Mouse (Mus musculus) embryonic facial prominence, embryonic 15.5 days (tissue): Measurements from ENCODE around the gene Slc22a14. TPM values are rescaled to one million over a fixed set of nuclear protein-coding genes. Genes with fewer than 3 reads are reported as not detected.

Source experiments
- ATAC-seq: fragments of 200-750 bp; cut with Nextera tagmentation; 2 replicates; pipeline ENCODE4 v1.8.0; 2017; ENCODE audit warnings: low read depth, moderate TSS enrichment; ENCODE audit not compliant: insufficient number of reproducible peaks, low FRiP score, low TSS enrichment
- H3K27ac ChIP-seq: fragments of 300-500 bp; sonication (generic); replicated peaks from 2 replicates; pipeline ENCODE4 v1.5.1; 2015; ENCODE audit warnings: mild to moderate bottlenecking, inconsistent platforms
- H3K27me3 ChIP-seq: fragments of 300-500 bp; sonication (generic); 2 replicates; pipeline ENCODE4 v1.6.1; 2015; ENCODE audit warnings: inconsistent platforms
- H3K36me3 ChIP-seq: fragments of 300-500 bp; sonication (generic); 2 replicates; pipeline ENCODE4 v1.6.1; 2015; ENCODE audit warnings: mild to moderate bottlenecking, inconsistent platforms
- H3K4me1 ChIP-seq: fragments of 300-500 bp; sonication (generic); 2 replicates; pipeline ENCODE4 v1.6.1; 2015; ENCODE audit warnings: inconsistent platforms
- H3K4me2 ChIP-seq: fragments of 300-500 bp; sonication (generic); replicated peaks from 2 replicates; pipeline ENCODE4 v1.6.1; 2015; ENCODE audit warnings: mild to moderate bottlenecking, inconsistent platforms
- H3K4me3 ChIP-seq: fragments of 300-500 bp; sonication (generic); replicated peaks from 2 replicates; pipeline ENCODE4 v1.5.1; 2015; ENCODE audit warnings: mild to moderate bottlenecking, inconsistent platforms
- H3K9ac ChIP-seq: fragments of 300-500 bp; sonication (generic); 2 replicates; pipeline ENCODE4 v1.6.1; 2015; ENCODE audit warnings: inconsistent platforms
- H3K9me3 ChIP-seq: fragments of 300-500 bp; sonication (generic); replicated peaks from 2 replicates; pipeline ENCODE4 v1.6.1; 2016; ENCODE audit warnings: inconsistent platforms
- WGBS: fragments of 180-500 bp; shearing (Covaris S2); methylation state at CpG from one replicate; pipeline ENCODE4 v1.1.7; 2015; 5-methylcytosine and 5-hydroxymethylcytosine counted together
- polyA plus RNA-seq: library from polyadenylated mRNA; unstranded; fragments of >200 nt; fragmentation: Nextera tagmentation; extraction: Ambion mirVana; gene quantifications from 2 replicates; pipeline ENCODE4 v1.2.1, GENCODE M21; 2015

Slc22a14 gene
- 0.08 TPM in 1 of 2 replicates, not detected in the other for polyA plus RNA-seq

DNA sequence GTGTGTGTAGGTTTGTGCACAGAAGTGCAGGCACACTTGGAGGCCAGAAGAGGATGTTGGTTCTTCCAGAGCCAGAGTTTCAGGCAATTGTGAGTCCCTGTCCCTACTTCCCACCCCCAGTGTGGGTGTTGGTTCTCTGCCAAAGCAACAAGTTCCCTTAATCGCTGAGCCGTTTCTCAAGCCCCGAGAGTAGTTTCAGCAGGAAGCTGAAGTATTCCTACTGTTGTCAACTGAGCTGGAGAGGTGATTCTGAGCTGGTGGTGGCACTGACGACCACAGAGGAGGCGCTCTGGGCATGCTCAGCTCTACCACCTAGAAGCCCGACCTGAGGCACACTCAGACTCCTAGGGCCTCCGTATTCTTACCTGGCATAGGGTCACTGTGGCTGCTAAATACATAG is at the start of gene Slc22a14:
Gene Slc22a14 (minus strand): TSS at position 270 of the 400 bp plus-strand sequence.
- WGBS: 62% methylated on average over 7 of the region's 7 CpGs
- H3K27me3 ChIP-seq: no peaks in the 10 kb centered on the region
- ATAC-seq: no peak
- no peak within 1 kb of the TSS for H3K9ac ChIP-seq
- H3K4me3 ChIP-seq: no peak within 1 kb of the TSS
- H3K4me2 ChIP-seq: no peak within 1 kb of the TSS
- no peaks in the 10 kb centered on the region for H3K9me3 ChIP-seq
- H3K27ac ChIP-seq: no peak within 1 kb of the TSS
- H3K4me1 ChIP-seq: peaks cover 3% of the 10 kb centered on the region; the same call in 1 of the 2 replicates
- H3K36me3 ChIP-seq: no peaks in the 10 kb centered on the region

DNA sequence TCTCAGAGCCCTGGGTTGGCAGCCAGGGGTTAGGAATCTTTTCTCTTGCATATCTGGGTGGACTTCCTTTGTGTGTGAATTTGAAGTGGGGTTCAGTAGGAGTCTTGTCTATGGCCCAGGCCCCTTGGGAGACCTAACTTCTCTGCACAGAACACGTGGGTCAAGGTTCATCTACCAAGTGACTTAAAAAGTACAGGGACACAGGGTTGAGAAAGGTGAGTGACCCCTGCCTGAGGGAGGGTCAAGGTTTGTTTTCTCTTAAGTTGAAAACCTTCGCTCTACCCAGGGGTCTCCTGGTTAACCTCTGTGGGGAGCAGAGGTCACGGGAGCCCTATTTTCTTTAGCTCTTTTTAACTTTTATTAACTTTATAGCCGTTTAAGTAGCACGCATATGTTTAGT is 44.5 kb upstream of the Slc22a14 start:
- Histone ChIP-seq H3K27me3 (no peaks in the 10 kb centered on the region), H3K4me3 (no peak overlapping the region), H3K4me2 (no peak overlapping the region), H3K36me3 (0 out of 2 replicates have a peak, but pooled peaks cover 6% of the 10 kb centered on the region), H3K9ac (no peak overlapping the region), H3K27ac (0 out of 2 replicates have a peak overlapping the region, but pooled peaks have one; percentile 1), H3K9me3 (peaks cover 12% of the 10 kb centered on the region; the same call in 1 of the 2 replicates), H3K4me1 (peaks cover 18% of the 10 kb centered on the region)
- 59% methylated on average over 5 of the region's 5 CpGs for WGBS
- no peak for ATAC-seq

DNA sequence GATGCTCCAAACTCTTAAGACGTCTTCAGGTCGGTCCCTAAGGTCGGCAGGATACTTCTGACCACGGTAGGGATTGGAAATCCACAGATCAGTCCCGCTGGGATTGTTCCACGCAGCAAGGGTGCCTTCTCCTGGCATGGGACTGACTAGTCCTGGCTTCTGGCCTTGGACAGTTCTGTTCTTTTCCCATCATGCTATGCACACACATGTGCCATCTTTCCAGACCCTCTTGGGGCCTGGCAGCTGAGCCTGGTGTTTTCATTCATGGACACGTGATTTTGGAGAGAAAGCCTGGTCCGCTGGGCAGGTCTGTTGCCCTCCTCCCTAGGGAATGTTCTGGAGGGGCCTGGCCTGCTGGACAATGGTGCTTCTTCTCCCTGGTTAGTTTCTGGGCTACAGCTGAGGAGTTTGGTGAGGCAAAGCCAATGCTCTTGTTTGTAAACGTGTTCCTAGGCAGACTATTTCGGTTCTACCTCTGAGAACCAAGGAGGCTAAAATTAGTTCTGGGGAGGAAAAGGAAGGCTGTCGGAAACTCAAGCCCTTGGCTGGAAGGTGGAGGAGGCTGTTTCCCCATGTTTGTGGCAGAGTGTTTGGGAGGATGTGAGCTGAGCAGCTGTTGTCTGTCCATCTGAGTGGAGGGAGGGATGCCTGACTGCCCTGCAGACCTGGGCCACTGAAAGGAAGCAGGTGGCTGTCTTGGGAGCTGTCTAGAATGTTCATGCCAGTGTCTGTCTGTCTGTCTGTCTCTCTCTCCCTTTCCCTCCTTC is 43.7 kb upstream of the Slc22a14 start:
- H3K9me3 ChIP-seq: peaks cover 12% of the 10 kb centered on the region; the same call in 1 of the 2 replicates
- peaks cover 23% of the 10 kb centered on the region for H3K4me1 ChIP-seq
- no peaks in the 10 kb centered on the region for H3K27me3 ChIP-seq
- ATAC-seq: 0 out of 2 replicates have a peak, but pooled peaks have one; percentile 35
- H3K36me3 ChIP-seq: 0 out of 2 replicates have a peak, but pooled peaks cover 6% of the 10 kb centered on the region
- no peak overlapping the region for H3K4me2 ChIP-seq
- H3K9ac ChIP-seq: no peak overlapping the region
- no peak overlapping the region for H3K4me3 ChIP-seq
- 71% methylated on average over 11 of the region's 11 CpGs for WGBS
- H3K27ac ChIP-seq: peak overlapping the region; percentile 52; the same call in 1 of the 2 replicates

- ATAC-seq: no peak
Measured at GRCm38 (mm10) chr9:119407884-119408283, 42.5 kb upstream of the Slc22a14 start.

DNA sequence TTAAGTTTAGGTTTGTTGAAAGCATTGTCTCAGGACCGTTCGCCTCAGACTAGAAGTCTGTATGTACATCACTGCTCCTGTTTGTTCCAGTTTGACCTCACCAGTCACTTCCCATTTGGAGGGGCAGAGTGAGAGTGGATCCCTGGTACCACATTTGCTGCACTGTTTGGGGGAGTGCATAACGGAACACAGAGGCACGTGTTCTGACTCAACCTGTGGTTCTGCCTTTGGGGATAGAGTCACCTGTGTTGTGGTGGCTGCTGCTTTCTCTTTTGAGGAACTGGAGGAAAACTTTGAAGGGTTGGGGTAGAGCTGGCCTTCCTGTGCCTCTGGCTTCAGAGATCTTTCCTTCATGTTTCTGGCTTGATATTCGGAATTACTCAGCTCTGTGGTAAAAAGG is 38.7 kb upstream of the Slc22a14 start:
- no peak overlapping the region for H3K9ac ChIP-seq
- H3K4me1 ChIP-seq: peaks cover 39% of the 10 kb centered on the region

More at GRCm38 (mm10) chr9:119407884-119408283, 42.5 kb upstream of the Slc22a14 start:
- H3K9ac ChIP-seq: no peak overlapping the region
- H3K9me3 ChIP-seq: peaks cover 8% of the 10 kb centered on the region; the same call in 1 of the 2 replicates
- H3K27ac ChIP-seq: no peak overlapping the region; the same call in 1 of the 2 replicates
- peaks cover 35% of the 10 kb centered on the region for H3K4me1 ChIP-seq
- no peak overlapping the region for H3K4me3 ChIP-seq
- no peak overlapping the region for H3K4me2 ChIP-seq
- WGBS: 53% methylated on average over 15 of the region's 15 CpGs
- 0 out of 2 replicates have a peak, but pooled peaks cover 4% of the 10 kb centered on the region for H3K36me3 ChIP-seq
- no peaks in the 10 kb centered on the region for H3K27me3 ChIP-seq

GRCm38 (mm10) chr9:119403236-119403641 is 37.9 kb upstream of the Slc22a14 start:
- H3K4me1 ChIP-seq: peaks cover 33% of the 10 kb centered on the region
- no peaks in the 10 kb centered on the region for H3K27me3 ChIP-seq
- H3K4me3 ChIP-seq: peak overlapping the region; percentile 81
- no peaks in the 10 kb centered on the region for H3K9me3 ChIP-seq
- H3K9ac ChIP-seq: peak overlapping the region; percentile 86
- WGBS: under 1% methylated on average over 26 of the region's 26 CpGs
- peak overlapping the region; percentile 88 for H3K4me2 ChIP-seq
- H3K36me3 ChIP-seq: no peaks in the 10 kb centered on the region
- H3K27ac ChIP-seq: 0 out of 2 replicates have a peak overlapping the region, but pooled peaks have one; percentile 94
- peak; percentile 42; the same call in 1 of the 2 replicates for ATAC-seq

More for the DNA sequence above, 38.7 kb upstream of the Slc22a14 start:
- Histone ChIP-seq H3K27me3 (no peaks in the 10 kb centered on the region), H3K36me3 (no peaks in the 10 kb centered on the region), H3K9me3 (no peaks in the 10 kb centered on the region), H3K4me2 (peak overlapping the region; percentile 88), H3K4me3 (0 out of 2 replicates have a peak overlapping the region, but pooled peaks have one; percentile 81), H3K27ac (no peak overlapping the region)
- 59% methylated on average over 5 of the region's 5 CpGs for WGBS
- no peak for ATAC-seq

DNA sequence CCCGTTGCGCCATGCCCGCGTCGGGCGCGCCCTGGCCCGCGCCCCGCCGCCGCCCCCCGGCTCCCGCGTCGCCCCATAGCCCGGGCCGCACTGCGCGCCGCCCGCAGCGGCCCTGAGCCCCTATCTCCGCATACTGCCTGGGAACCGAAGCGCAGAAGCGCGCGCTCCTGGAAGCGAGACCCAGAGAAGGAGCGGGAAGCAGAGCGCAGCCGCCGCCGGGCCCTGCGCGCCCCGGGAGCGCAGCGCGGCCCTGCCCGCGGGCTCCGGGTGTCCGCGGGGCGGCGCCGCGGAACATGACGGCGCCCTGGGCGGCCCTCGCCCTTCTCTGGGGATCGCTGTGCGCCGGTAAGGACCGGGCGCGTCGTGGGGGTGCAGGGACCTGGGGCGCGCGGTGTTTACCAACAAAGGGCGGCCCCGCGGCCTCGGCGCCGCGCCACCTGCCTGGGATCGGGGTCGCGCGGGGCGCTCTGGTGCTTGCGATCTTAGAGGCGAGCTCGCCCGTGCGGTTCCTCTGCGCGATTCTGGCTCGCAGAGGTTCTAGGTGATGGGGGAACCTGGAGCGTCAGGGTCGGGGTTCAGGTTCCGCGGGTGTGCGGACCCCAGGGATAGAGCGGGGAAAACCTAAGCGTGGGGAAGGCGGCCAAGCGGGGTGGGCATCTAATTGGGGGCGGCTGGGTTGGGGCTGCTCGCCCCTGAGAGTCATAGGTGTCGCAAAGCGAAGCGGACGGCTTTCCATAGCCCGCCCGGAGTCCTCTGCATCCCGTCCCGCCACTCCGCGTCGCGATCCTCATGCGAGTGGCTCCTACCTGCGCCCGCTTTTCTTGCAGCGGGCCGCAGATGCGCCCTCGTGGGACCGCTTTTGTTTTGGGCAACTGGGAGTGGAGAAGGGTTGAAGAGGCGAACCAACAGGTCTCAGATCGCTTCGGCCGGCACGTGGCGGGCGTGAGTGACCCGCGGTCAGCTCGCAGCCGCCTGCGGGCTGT is 37.2 kb upstream of the Slc22a14 start:
- Histone ChIP-seq H3K27ac (peak overlapping the region; percentile 94), H3K4me1 (peaks cover 26% of the 10 kb centered on the region), H3K4me2 (peak overlapping the region; percentile 88), H3K4me3 (peak overlapping the region; percentile 81), H3K27me3 (no peaks in the 10 kb centered on the region), H3K36me3 (no peaks in the 10 kb centered on the region), H3K9me3 (no peaks in the 10 kb centered on the region), H3K9ac (peak overlapping the region; percentile 86)
- peak; percentile 67 for ATAC-seq
- under 1% methylated on average over 126 of the region's 127 CpGs for WGBS

GRCm38 (mm10) chr9:119401801-119402214 is 36.5 kb upstream of the Slc22a14 start, which contains the start of gene Acvr2b:
Gene Acvr2b, plus strand, starts transcription at chr9:119402118.
- Histone ChIP-seq H3K4me3 (peak within 1 kb of the TSS; percentile 81), H3K4me2 (peak within 1 kb of the TSS; percentile 88), H3K9ac (peak within 1 kb of the TSS; percentile 86), H3K27me3 (no peaks in the 10 kb centered on the region), H3K9me3 (no peaks in the 10 kb centered on the region), H3K36me3 (no peaks in the 10 kb centered on the region), H3K4me1 (peaks cover 24% of the 10 kb centered on the region), H3K27ac (peak within 1 kb of the TSS; percentile 94)
- ATAC-seq: peak; percentile 92
- WGBS: 2% methylated on average over 24 of the region's 32 CpGs

GRCm38 (mm10) chr9:119401351-119401750 is 36.0 kb upstream of the Slc22a14 start:
- ATAC-seq: no peak
- Histone ChIP-seq H3K9ac (0 out of 2 replicates have a peak overlapping the region, but pooled peaks have one; percentile 12), H3K4me3 (peak overlapping the region; percentile 81), H3K9me3 (no peaks in the 10 kb centered on the region), H3K27me3 (no peaks in the 10 kb centered on the region), H3K36me3 (no peaks in the 10 kb centered on the region), H3K27ac (peak overlapping the region; percentile 63), H3K4me2 (peak overlapping the region; percentile 88), H3K4me1 (peaks cover 24% of the 10 kb centered on the region)
- 3% methylated on average over 7 of the region's 7 CpGs for WGBS

- H3K9ac ChIP-seq: no peak overlapping the region
- 76% methylated on average over 1 of the region's 1 CpGs for WGBS
- ATAC-seq: no peak
- H3K27ac ChIP-seq: no peak overlapping the region
- no peaks in the 10 kb centered on the region for H3K4me1 ChIP-seq
- no peaks in the 10 kb centered on the region for H3K27me3 ChIP-seq
- no peaks in the 10 kb centered on the region for H3K36me3 ChIP-seq
- no peaks in the 10 kb centered on the region for H3K9me3 ChIP-seq
- no peak overlapping the region for H3K4me2 ChIP-seq
- H3K4me3 ChIP-seq: no peak overlapping the region
Measured at GRCm38 (mm10) chr9:119394808-119395207, 29.5 kb upstream of the Slc22a14 start.
